Mouse (Mus musculus) kidney, adult 9 months (tissue): ENCODE data around the gene Chrng.

Experiments used
- DNase-seq: peaks from one replicate; pipeline ENCODE4 v3.0.0; 2022

Chrng gene

DNA sequence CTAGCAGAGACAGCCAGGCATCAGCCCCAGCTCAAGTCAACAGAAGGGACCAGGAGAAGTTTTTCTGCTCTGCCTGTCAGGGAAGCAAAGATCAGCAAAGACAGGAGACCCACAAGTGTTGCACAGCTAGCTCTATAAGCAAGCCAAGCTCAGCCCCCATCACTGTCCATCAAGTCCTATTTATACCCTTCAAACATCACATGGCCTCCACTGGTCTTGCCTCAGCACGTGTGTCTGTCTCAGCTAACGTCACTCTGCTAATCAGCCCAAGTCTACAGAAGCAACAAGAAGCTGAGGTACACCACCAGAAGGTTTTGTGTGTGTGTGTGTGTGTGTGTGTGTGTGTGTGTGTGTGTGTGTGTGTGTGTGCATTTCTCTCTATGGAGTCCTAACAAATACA lies 3.6 kb upstream of the Chrng start:
- no peak for DNase-seq

DNA sequence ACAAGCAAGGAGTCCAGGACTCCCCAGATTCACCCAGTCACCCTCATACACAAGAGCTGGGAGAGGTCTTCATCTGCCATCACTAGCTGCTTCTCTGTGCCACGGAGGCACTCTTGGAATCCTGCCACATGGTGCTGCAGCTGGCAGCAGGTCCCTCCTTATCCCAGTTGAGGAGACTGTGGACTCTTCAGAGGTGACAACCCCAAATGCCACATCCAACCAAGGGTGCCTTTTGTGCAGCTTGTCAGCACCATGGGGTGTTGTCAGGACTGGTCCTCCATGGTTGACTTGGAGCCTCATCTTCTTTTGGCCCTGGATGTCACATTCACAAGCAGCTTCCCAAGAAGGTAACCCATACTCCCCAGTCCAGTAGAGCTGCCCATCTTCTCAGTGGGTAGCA lies 2.6 kb upstream of the Chrng start:
- no peak for DNase-seq

DNA sequence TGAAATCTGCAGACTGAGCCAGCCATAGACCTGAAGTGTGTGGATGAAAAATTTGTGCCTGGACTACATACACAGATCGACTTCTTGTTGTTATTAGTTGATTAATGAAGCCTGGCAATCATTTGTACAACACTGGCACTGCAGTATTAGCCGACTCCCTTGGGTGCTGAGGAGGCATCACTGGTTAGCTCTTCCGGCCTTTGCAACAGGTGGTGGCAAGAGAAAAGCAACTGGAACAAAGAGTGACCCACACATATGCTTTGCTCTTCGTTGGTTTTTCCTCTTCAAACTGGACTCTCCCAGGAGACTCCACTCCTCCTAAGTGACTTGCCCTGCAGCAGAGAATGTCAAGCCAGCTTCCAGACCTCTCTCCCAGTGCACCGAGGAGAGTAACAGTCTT lies 678 bp upstream of the Chrng start:
- no peak for DNase-seq

DNA sequence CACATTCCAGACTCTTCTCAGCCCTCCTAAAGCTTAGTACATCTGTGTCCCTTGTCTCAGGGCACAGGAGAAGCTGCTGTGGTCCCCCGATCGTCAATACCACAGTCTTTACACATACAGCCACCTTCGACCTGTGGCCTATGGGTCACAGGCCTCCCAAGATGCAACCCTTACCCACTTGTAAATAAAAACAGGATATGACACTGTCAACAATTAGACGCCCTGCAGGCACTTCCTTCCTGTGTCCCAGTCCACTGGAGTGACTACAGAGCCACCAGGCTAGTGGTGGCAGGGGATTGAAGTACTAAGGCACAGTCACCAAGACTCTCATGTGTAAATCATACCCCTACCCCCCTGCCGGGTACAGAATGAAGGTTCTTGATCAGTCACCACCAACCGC lies 581 bp downstream of the Chrng start:
- no peak for DNase-seq

DNA sequence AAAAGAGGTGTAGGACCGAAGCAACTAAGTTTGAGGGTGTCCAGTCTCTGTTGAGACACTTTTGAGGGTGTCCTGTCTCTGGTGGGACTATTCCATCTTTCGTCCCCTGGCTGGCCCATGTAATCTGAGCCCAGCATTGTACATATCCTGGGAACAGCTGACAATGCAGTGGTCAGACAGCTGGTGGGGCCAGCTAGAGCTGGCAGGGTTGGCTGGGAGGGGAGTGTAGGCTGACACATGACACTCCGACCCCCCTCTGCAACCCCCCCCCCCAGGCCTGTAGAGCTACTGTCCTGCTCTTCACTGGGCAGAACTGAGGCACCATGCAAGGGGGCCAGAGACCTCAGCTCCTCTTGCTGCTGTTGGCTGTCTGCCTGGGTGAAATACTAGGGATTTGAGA lies 1.0 kb downstream of the Chrng start:
- DNase-seq, result no peak

DNA sequence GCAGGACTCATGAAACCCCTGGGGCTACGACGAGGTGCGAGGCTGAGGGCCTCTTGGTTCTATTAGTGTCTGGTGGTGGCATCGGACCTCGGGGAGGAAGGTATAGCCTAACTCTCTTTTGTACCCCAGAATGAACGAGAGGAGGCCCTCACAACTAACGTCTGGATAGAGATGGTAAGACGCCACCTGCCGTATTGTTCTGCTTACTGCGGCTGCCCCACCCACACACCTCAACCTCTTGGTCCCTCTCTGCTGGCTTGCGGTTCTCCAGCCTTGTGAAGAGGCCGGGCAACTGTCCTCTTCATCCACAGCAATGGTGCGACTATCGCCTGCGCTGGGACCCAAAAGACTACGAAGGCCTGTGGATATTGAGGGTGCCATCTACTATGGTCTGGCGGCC lies 1.9 kb downstream of the Chrng start:
- DNase-seq, result no peak

DNA sequence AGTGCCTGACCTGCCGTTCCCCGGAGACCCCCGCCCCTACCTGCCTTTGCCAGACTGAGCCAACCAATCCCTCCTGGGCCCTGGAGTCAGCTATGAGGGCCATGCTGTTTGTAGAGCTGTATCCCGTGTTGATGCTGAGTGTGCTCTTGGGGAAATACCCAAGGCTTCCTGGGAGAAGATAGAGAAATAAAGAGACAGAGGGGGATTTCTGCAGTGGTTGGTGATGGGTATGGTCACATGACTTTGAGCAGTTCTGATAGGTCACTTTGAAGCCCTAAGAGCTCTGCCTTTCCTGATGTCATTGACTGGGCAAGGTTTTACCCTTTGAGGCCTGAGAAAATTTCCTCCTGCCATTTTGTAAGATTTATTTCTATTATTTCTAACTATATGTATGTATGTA lies 7.0 kb downstream of the Chrng start:
- no peak for DNase-seq

DNA sequence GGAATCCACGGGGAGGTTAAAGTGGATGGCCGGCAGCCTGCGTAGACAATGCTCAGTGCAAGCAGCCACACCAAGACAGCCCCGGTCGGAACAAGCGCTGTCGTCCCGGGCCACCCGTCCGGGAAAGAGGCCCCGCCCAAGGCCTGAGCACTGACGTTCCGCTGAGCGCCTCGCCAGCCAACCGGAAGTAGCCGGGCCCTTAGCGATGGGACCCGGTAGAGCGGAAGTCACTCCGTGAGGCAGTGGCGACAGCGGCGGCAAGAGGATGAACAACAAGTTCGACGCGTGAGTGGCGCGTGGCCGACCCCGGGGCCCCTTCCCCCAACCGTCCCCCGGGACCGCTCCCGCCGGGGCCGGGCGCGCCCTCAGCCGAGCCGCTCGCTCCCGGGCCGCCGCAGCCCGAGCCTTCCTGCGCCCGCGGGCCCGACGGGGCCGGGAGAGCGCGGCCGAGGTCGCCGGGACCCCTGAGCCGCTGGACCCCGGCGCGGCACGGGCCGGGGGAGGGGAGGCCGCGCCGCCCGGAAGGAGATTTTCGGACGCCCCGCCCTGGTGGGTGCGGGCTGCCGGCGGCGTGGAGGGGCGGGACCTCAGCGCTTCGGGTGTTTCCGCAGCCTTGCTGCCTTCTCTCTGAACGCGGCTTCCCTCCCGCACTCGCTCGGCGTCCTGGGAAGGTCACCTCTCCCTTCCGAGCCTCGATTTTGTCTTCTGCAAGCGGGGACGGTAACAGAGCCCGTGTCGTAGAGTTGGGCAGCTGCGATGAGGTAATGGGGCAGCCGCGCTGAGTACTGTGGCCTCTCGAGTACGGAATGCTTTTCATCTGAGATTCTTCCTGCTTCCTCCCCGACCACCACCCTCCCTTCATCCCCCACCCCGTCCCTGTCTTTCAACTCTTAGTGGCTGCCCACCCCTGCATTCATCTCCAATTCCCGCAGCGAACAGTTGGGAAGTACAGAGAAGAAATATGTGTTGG lies 9.6 kb downstream of the Chrng start, which contains the start of gene Eif4e2:
Gene Eif4e2 (plus strand): TSS at position 180 of the 970 bp plus-strand sequence.
- DNase-seq, result peak; percentile 95

DNA sequence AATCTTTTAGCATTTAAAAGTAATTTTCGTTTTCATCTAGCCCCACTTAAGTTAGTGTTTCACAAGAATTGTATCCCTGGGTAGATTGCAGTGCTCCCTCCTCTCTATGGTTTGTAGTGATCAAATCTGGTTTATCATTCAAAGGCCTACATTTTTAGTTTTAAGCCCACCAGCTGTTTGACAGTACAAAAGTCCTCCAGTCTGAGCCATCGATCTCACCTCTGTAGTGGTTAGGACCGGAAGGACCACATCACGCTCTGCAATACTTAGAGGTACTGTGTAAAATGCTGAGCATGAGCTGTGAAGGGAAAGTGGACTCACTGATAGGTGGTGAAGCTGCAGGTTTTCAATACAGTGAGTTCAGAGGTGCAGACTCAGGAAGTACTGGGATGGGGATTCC lies 10.3 kb downstream of the Chrng start:
- peak; percentile 19 for DNase-seq

DNA sequence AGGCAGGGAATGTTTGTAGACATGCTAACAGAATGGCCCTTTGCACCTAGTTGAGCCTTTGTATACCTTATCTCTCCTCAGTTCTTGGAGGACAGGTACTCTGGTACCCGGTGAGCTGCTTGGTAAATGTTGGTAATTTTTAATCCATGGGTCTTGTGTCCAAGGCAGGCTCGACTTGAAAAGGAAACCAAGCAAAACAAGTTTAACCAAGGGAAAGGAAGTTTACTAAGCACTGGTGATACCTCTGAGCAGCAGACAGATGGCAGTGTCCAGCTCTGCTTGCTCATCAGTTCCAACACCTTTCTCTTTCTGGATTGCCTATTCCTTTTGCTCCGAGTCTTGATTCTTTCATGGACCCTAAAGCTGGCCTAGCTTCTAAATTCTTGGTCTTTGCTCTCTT lies 13.5 kb downstream of the Chrng start:
- peak; percentile 75 for DNase-seq

DNA sequence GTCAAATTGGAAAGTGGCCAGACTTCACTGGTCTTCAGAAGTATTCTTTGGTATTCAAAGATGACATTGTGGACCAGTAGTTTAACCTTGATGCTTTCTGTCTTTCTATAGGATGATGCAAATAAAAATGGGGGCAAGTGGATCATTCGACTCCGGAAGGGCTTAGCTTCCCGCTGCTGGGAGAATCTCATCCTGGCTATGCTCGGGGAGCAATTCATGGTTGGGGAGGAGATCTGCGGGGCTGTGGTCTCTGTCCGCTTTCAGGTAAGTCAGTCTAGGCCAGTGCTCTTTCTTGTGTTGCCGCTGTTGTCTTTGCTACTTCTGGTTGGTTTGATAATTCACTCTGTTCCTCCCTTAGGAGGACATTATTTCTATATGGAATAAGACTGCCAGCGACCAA lies 21.3 kb downstream of the Chrng start:
- no peak for DNase-seq

DNA sequence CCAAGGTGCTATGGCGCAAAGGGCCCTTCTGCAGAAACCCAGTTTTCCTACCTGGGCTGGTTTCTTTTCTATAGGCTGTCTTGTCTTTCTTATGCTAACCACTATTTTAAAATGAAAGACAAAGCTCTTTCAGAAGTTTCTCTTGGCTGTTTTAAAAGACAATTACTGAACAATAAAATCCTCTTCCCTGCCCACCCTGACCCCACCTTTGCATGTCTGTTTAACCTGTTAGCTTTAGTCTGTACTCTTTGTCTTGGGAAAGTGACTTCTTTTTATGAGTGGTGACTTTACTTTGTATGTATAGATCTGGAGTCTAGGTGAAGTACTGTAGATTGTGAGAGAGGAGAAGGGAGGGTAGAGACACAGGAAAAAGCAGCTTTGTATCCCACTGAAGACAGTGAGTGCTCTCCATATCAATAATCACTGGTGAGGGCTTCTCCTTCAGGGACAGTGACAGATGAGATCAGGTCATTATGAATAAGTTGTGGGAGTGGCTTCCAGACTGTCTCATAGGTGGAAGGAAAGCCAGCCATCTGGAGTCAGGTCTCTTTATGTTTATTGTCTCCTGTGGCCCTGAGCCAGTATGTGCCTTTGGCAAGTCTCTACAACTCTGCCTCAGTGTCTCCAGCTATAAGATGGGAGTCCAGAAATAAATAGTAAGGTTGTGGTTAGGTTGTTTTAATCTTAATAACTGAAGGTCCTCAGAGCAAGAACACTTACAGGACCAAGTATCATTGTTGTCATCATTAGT lies 22.1 kb downstream of the Chrng start:
- no peak for DNase-seq

DNA sequence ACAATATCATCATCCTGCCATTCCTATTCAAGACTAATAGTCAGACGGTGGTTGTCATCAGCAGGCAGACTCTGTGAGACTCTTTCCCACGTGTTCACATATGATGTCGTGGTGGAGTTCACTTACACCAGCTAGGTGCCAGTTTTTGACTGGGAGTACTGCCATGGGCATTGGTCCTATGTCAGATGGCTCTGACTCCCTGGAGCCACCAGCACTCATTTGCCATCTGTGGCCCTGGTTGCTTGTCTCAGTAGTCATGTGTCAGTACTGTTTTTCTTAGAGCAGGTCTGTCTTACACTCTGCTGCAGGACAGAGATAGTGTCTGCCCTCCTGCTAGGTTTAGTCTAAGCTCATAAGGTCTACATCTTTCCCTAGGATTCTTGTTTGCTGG lies 22.7 kb downstream of the Chrng start:
- no peak for DNase-seq

DNA sequence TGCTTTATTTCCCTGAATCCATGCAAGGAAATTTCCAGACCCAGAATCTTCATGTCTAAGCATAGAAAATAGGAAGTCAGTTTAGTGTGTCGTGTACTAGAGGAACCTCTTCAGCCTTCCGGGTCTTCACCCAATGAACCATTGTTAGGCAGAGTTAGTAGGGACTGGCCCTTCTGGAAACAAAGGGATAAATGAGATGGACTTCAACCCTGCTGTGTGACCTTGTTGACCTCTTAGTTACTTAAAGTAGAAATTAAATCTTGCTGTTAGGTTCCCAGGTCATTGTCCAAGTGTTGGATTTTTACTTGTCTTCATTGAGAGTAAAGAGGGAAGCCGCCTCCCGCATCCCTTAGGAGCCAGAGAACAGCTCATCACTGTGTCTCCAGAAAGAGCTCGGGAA lies 26.1 kb downstream of the Chrng start:
- DNase-seq, result peak; percentile 51

DNA sequence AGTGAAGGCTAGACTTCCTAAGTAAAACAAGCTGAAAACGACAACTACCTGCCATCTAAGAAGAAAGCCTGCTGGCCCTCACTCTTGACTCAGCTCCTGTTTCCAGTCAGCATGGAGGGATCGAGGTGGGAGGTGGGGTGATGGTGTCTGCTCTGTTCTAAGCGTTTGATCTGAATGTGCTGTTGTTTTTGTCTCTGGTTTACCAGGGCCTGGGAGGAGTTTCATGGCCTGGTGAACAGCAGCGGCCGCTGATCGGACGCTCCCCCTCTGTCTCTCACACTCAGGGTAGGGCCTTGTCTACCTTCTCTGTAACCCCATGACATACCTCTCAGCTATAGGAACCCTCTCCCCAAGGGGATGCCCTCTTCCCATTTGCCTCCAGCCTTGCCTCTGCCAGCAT lies 27.7 kb downstream of the Chrng start:
- no peak for DNase-seq

DNA sequence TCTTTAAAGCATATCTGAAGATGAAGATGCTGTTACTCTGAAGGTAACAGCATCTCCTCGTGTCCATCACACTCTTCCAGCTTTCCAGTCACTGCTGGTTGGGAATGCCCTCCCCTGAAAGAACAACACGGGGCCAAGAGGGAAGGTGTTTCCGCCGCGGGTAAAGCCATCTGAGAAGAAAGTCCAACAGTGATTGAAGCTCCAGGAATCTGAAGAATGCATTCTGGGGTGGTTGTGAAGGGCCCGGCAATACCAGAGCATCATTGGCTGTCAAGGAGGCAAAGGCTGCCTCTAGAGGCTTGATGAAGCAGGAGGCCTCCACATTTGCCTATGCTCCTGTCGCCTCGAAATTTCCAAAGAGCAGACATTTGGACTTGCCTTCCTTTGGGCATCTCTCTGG lies 34.6 kb downstream of the Chrng start:
- no peak for DNase-seq

DNA sequence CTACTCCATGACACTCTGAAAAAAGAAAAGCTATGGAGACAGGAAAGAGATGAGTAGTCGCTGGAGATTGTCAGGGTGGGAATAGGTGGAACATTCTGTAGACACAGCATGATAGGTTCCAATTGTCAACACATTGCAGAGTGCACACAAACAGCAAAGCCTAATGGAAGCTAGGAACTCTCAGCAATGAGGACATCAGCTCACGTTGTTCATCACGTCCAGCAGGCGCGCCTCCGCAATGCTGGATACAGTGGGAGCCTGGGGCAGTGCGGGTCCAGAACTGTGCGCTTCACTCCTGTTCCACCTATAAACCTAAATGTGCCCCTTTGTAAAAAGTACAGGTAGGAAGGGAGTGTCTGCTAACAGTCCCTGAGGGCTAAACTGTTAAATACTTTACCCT lies 38.6 kb downstream of the Chrng start:
- no peak for DNase-seq

DNA sequence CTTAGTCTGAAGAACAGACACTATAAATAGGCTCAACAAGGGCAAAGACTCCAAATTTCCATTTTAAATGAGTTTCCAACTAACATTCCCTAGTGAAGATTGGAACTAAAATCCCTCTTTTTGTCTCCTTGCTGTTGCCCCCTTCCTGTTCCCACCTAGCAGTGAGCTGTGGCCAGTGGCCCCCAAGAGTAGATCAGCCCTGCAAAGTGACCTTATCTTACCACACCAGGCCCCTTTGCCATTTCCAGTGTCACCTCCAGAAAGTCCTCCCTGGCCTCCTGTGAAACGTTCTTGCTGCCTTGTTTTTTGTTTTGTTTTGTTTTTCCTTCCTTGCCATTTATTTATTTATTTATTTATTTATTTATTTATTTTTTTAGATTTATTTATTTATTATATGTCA lies 41.0 kb downstream of the Chrng start:
- DNase-seq, result no peak

DNA sequence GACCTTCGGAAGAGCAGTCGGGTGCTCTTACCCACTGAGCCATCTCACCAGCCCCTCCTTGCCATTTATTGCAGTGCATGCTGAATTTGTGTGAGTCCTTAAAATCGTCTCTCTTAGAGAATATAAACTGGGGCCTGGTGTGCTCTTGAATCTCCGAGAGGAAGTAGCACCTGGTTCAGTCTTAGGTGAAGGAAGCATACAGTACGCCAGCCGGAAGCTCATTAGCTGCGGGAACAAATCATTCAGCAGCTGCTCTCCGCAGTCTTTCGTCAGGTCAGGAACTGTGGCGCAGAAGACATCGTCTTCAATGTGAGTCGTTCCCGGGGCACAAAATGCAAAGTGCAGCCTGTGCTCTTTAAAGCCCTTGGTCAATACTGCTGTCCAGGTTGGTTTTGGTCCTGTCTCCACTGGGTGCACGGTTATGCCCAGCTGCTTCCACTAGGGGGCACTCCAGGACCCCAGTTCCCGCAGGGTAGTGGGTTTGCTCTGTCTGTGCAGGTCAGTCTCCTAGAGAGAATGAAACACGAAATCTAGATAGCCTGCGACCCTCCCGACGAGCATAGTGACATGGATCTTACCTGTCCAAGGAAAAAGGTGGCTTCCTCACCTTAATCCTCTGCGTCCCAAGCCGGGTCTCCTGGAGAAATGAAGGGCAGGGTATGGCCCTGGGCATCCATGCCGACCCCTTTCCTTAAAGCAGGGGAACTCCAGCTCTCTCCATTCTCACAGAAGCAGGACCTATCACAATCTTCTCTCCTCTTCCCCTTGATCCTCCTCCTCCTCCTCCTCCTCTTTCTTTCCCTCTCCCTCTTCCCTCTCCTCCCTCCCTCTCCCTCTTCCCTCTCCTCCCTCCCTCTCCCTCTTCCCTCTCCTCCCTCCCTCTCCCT lies 41.7 kb downstream of the Chrng start:
- peak; percentile 88 for DNase-seq

DNA sequence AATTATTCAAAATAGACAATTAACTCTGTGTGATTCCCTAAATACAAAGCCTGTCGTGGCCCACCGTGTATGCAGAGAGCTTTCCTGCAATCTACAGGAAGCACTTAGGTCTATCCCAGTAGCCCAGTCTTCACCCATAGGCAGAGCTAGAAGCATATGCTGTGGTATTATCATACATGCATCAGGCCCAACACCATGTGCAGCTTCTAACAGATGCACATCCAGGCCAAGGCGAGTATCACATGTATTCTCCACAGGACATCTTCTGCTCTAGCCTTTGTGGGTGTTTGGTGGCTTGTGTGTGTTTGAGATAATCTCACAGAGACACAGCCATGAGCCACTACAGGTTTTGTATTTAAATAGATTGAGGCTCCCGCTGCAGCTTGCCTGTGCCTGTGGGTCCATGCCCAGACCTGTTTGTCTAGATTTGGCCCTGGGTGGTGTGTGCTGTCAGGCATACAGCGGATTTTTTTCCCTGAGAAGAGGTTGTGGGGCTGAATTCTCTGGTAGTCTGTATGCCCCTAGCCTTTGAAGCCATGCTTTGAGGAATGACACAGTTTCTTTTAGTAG lies 47.7 kb downstream of the Chrng start:
- DNase-seq, result no peak

DNA sequence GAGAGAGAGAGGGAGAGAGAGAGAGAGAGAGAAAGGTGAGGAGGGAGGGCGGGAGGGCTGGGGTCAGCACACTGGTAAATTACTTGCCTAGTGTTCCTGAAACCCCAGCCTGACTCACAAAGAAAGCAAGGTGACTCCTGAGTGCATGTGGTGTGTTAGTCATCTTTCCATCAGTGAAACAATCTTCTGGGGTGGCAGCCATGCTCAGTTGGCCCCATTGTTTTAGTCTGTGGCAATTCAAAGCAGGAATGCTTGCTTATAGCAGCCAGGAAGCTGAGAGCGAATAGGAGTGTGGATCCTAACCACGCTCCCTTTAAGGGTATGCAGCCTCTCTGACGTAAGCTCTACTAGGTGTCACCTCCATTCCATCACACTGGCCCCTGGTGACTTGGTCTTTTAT lies 50.7 kb downstream of the Chrng start:
- DNase-seq, result no peak

DNA sequence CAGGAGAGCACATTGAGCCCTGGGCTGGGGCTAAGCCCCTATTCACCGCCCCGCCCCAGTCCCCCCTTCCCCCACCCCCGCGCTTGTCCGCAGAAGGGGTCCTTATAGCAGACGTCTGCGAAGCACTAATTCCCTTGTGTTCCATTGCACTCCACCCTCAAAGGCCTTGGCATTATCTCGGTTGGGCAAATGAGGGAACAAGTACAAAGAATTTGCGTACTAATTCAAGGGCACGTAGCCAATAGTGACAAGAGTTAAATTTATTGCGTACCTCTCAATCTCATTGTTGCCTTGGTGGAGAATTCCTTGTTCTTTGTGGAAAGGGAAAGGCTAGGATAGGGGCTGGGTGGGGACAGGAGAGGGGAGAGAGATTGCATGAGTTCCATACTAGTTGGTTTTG lies 53.2 kb downstream of the Chrng start:
- no peak for DNase-seq

DNA sequence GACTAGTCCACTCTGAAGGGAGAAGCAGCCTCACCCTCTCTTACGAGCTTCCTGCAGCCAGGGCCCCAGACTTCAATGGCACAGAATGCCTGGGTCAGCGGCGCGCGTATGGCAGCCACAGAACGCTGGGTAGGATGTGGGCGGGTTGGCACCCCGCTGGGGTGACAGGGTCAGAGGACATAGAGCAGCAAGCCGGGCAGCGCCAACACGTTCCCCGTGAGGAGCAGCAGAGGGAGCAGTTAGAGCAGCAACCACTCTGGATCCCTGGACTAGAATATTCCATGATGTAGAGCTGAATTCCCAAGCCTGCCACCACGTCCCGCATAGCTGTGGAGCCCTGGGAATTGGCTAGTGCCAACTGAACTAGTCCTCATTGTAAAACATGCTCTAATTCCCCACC lies 54.0 kb downstream of the Chrng start:
- DNase-seq, result peak; percentile 70
